Mouse (Mus musculus): ENCODE measurements at regions not wholly inside any gene's neighbourhood (a gene's known extent, or its start where the extent isn't known, plus 50 kb on each side); places are given as distances from the start of the nearest gene placed in this dataset.

DNA sequence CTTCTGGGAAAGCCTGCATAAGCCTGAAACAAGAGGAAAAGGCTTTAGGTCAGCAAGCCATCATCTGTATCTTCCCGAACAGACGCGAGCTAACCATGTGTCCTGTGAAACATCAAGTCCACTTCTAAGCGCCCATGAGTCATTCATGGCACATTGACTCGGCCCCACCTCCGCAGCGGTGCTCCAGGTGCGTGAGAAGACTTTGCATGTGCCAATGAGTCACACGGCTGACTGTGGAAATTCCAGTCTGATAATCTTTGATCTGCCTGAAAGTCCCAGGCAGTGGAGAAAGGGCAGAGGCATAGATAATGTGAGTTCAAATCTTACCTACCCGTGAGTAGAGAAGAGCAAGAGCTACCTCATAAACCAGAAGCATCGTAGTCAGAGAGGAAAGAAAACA lies 137.8 kb downstream of the Pfkfb3 start:
- intact Hi-C loops (cut with DNase I) = no loop called here
- DNase-seq = no peak

DNA sequence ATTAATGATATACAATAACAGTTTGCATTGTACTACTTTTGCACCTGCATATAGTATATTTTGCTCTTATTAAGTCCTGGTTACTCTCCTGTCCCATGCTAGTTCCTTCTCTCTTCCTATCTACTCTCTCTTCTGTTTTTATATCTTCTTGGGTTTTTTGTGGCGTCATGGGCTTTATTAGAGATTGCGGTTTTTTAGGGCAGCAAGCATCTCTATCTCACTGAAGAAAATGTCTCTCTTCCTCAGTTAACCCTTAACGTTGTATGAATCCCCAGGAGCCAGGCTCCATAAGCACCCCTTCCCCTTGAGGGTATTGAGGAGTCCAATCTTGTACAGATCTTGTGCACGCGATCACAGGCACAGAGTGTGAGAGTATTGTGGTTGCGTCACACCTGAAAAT lies 141.4 kb downstream of the Pfkfb3 start:
- intact Hi-C loops (cut with DNase I) = no loop called here

GRCm38 (mm10) chr2:11408497-11408896 lies 145.4 kb downstream of the Pfkfb3 start:
- intact Hi-C loops (cut with DNase I) = no loop called here

More for the DNA sequence above, 141.4 kb downstream of the Pfkfb3 start:
- no peak for DNase-seq

DNA sequence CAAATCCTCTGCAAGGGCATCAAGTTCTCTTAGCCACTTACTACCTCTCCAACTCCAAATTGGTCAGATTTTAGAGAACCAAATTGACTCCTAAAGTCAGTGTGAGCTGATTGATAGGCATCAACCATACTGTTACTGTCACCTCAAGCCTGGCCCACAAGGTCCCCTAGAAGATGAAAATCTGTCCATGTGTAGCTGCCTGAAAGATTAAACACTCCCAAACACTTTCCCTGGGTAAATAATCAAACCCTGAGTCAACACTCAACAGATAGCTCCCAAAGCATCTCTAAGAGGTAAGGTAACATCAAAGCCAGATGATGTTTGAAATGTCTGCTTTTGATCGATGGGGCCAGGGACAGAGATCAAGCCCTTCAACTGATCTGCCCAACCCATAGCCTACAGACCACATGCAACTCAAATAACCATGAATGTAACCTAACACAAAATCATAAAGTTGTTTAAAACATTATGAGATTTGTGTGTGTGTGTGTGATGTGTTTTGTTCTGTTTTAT lies 147.7 kb downstream of the Pfkfb3 start:
- intact Hi-C loops (cut with DNase I) = no loop called here
- no peak for DNase-seq

More at GRCm38 (mm10) chr2:11408497-11408896, 145.4 kb downstream of the Pfkfb3 start:
- no peak for DNase-seq

GRCm38 (mm10) chr2:11402218-11402848 lies 151.5 kb downstream of the Pfkfb3 start:
- intact Hi-C loops (cut with DNase I) = no loop called here
- no peak for DNase-seq

GRCm38 (mm10) chr2:11399411-11399810 lies 154.5 kb downstream of the Pfkfb3 start:
- DNase-seq = no peak
- intact Hi-C loops (cut with DNase I) = no loop called here

DNA sequence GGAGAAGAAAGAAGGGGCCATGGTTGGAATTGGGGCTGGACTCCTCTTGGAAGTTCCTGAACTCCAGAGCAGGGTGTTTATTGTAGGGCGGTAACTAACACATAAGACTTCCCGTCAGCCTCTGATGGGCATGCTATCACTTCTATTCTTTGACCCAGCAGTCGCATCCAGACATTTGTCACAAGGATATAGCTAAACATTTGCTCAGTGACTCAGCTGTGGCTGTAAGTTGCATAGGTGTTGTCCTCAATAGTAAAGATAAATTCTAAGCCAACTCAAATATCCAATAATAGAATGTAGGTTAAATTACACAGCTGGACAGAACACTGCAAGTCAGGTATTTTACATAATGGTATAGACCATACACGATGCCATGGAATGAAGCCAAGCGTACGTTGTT lies 154.9 kb downstream of the Pfkfb3 start:
- intact Hi-C loops (cut with DNase I) = no loop called here
- no peak for DNase-seq

GRCm38 (mm10) chr2:11398391-11398790 lies 155.5 kb downstream of the Pfkfb3 start:
- no peak for DNase-seq

DNA sequence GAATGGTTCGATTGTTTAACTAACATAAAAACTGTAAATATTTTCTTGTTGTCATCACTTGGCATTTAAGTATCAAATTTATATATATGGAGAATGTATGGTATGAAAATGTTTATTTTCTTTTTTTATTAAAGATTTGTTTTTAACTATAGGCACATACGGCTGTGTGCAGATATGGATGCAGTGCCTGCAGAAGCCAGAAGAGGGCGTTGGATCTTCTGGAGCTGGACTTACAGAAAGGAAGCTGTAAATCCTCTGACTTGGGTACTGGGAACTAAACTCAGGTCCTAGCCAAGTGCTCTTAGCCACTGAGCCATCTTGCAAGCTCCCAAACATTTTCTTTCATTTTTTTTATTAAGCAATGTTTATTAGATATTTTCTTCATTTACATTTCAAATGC lies 157.0 kb downstream of the Pfkfb3 start:
- intact Hi-C loops (cut with DNase I) = no loop called here
- DNase-seq = no peak

More at GRCm38 (mm10) chr2:11398391-11398790, 155.5 kb downstream of the Pfkfb3 start:
- intact Hi-C loops (cut with DNase I) = no loop called here

- intact Hi-C loops (cut with DNase I) = no loop called here
- no peak for DNase-seq
Observed at GRCm38 (mm10) chr2:11394675-11395349, 159.1 kb downstream of the Pfkfb3 start.

DNA sequence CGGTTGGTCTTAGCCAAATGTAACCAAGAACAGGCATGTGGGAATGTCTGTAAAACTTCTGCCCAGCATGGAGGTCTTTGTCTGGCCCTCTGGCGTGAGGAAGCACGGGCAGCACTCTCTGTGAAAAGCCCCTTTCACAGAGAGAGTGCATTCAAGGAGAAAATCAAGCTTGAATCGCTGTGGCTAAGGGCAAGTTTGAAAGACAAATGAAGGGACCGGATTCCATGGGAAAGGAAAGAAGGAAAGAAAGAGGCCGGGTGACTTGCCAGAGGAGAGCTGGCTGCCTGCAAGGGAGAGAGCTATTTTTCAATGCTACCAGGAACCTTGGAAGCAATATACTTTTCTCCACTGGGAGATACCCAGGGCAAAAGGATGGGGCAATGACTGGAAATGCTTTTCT lies 162.2 kb downstream of the Pfkfb3 start:
- no peak for DNase-seq
- intact Hi-C loops (cut with DNase I) = no loop called here

GRCm38 (mm10) chr2:11390667-11391334 lies 163.1 kb downstream of the Pfkfb3 start:
- DNase-seq = no peak
- intact Hi-C loops (cut with DNase I) = no loop called here

GRCm38 (mm10) chr2:11387623-11388022 lies 166.3 kb downstream of the Pfkfb3 start:
- no peak for DNase-seq
- intact Hi-C loops (cut with DNase I) = no loop called here

DNA sequence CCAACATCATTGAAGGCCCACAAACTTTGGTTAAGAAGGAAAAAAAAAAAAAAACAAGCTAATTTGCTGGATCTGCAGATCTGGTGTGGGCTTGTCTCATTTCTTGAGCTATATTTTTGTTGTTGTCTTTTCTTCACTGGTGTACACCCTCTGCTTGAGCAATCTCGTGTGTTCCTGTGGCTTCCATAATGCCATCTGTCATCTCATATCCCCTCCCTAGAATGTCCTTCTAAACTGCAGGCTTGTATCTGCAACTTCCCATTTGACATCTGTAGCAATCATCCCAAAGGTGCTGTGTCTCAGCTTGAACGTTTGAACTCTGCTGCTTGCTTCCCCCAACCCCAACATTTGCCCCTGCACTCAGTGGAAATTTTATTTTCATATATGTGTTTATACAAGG lies 170.1 kb downstream of the Pfkfb3 start:
- no peak for DNase-seq
- intact Hi-C loops (cut with DNase I) = no loop called here

DNA sequence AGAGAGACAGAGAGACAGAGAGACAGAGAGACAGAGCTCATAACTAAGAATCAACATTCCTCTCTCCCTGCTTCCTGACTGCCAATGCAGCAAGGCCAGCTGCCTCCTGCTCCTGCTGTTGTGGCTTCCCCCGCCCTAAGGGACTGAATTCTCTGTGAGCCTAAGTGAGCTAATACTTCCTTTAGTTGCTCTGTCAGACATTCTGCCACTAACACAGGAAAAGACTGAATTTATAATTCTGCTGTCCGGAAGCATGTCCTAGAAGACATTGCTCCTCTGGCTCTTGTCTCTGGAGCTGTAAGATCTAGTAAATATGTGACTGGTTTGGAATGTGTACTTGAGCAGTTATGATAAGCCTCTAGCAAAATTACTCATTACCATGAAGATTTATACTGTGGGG lies 176.7 kb downstream of the Pfkfb3 start:
- DNase-seq = peak; percentile 22 to 31
- intact Hi-C loops (cut with DNase I) = loop anchor here (5.0 kb wide), 2 partner anchors 50 to 70 kb away; no protein-coding TSS in a partner anchor

- intact Hi-C loops (cut with DNase I) = loop anchor here (5.0 kb wide), 2 partner anchors 51 to 71 kb away; no protein-coding TSS in a partner anchor
- DNase-seq = no peak
Observed at GRCm38 (mm10) chr2:11375726-11376454, 178.0 kb downstream of the Pfkfb3 start.

- peak; percentile 41 to 53 for DNase-seq
- intact Hi-C loops (cut with DNase I) = loop anchor here (5.0 kb wide), 2 partner anchors 52 to 72 kb away; no protein-coding TSS in a partner anchor
Observed at GRCm38 (mm10) chr2:11375092-11375491, 178.8 kb downstream of the Pfkfb3 start.

DNA sequence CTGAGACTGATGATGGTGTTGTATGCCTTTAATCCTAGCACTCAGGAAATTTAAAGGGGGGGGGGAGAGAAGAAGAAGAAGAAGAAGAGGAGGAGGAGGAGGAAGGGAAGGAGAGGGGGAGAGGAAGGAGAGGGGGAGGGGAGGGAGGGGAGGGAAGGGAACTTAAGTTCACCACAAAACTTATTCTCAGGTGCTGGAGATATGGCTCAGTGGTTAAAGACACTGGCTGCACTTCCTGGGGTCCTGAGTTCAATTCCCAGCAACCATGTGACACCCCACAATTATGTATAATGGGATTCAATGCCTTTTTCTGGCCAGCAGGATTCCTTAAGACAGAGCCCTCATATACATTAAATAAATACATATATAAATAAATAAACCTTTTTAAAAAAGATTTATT lies 183.6 kb downstream of the Pfkfb3 start:
- DNase-seq = no peak
- intact Hi-C loops (cut with DNase I) = loop anchor here (5.0 kb wide), 1 partner anchor 38 kb away; no protein-coding TSS in a partner anchor

- intact Hi-C loops (cut with DNase I) = no loop called here
- DNase-seq = no peak
Observed at GRCm38 (mm10) chr2:11367319-11367718, 186.6 kb downstream of the Pfkfb3 start.

GRCm38 (mm10) chr2:11365815-11366214 lies 188.1 kb downstream of the Pfkfb3 start:
- intact Hi-C loops (cut with DNase I) = no loop called here
- DNase-seq = no peak

DNA sequence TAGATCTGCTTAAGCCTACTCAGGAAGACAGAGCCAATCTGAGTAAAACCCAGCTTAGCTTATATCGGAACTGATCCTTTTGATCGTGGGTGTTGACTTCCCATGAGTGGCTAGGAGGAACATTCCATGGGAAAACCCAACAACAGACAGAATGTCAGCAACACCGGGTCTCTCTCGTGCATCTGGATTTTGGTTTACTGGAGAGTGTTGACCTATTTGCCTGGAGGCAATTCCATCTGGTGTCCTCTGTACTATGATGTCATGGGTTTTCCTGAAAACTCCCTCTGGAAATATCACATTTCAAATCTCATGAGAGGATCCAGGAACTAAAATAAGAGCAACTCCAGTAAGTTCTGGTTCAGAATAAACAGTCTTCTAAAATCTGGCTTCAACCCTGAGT lies 188.5 kb downstream of the Pfkfb3 start:
- intact Hi-C loops (cut with DNase I) = no loop called here
- DNase-seq = peak; percentile 13
